Mouse (Mus musculus): Measurements from ENCODE around the gene Ier5.

Gene Ier5

GRCm38 (mm10) chr1:155052761-155053166 is 46.7 kb downstream of the Ier5 start:
- POLR2A ChIA-PET: interaction anchor here in 3 of 4 experiments (0.6 to 5.7 kb wide), 28 partner anchors 9 to 267 kb away, joined by 3 to 130 read pairs (median 5); partner anchors contain the start of genes Ier5 (in 3 of the 3) and Stx6 (in 1 of the 3)
- CTCF ChIA-PET: interaction anchor here (0.5 to 4.6 kb wide), 15 partner anchors 21 to 1533 kb away, joined by 3 to 30 read pairs (median 3); no protein-coding TSS in a partner anchor

GRCm38 (mm10) chr1:155052131-155052760 is 47.2 kb downstream of the Ier5 start:
- POLR2A ChIA-PET: interaction anchor here (0.6 to 5.7 kb wide), 41 partner anchors 8 to 267 kb away, joined by 3 to 130 read pairs (median 4); partner anchors contain the start of genes Ier5 (in 4 of the 4) and Stx6 (in 1 of the 4)
- CTCF ChIA-PET: interaction anchor here (0.6 to 4.6 kb wide), 21 partner anchors 9 to 958 kb away, joined by 3 to 30 read pairs (median 3); no protein-coding TSS in a partner anchor

GRCm38 (mm10) chr1:155051701-155052127 is 47.7 kb downstream of the Ier5 start:
- CTCF ChIA-PET: interaction anchor here (0.6 to 4.6 kb wide), 15 partner anchors 9 to 486 kb away, joined by 3 to 30 read pairs (median 4); no protein-coding TSS in a partner anchor
- POLR2A ChIA-PET: interaction anchor here (0.9 to 5.7 kb wide), 29 partner anchors 8 to 211 kb away, joined by 3 to 130 read pairs (median 5); partner anchors contain the start of genes Ier5 (in 4 of the 4) and Stx6 (in 1 of the 4)

GRCm38 (mm10) chr1:155050897-155051592 is 48.4 kb downstream of the Ier5 start:
- ChIA-PET POLR2A (interaction anchor here (0.5 to 5.7 kb wide), 36 partner anchors 8 to 1439 kb away, joined by 3 to 130 read pairs (median 4); partner anchors contain the start of gene Ier5 (in 4 of the 4)), CTCF (interaction anchor here (0.6 to 4.6 kb wide), 13 partner anchors 12 to 230 kb away, joined by 3 to 30 read pairs (median 4); no protein-coding TSS in a partner anchor)

- ChIA-PET CTCF (interaction anchor here (0.6 to 4.6 kb wide), 11 partner anchors 22 to 231 kb away, joined by 3 to 30 read pairs (median 6); partner anchors contain the start of gene Ier5 (in 1 of the 4)), POLR2A (interaction anchor here (0.6 to 5.7 kb wide), 35 partner anchors 8 to 831 kb away, joined by 3 to 130 read pairs (median 4); partner anchors contain the start of gene Ier5 (in 3 of the 4))
Measured at GRCm38 (mm10) chr1:155050174-155050573, 49.3 kb downstream of the Ier5 start.

DNA sequence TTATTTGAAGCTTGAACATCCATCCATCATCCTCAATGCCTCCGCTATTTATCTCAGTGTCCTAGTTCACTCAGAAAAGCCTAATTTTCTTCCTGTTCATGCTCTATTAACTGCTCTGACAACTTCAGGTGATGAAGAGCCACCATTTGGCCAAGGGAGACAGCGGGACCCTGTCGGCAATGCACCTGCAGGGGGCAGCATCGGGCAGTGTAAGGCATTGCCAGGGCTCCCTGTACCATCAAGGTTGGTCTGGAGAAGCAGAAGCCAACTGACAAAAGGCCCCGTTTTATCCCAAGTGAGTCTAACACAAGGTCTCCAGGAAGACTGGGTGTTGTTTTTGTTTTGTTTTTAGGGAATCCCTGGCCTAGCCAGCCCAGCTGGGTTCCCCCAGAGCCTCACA is 50.5 kb downstream of the Ier5 start:
- ChIA-PET CTCF (interaction anchor here in 3 of 4 experiments (0.8 to 4.6 kb wide), 6 partner anchors 82 to 249 kb away, joined by 3 to 30 read pairs (median 8); no protein-coding TSS in a partner anchor), POLR2A (interaction anchor here in 2 of 4 experiments (1.2 to 5.7 kb wide), 4 partner anchors 9 to 168 kb away, joined by 3 to 130 read pairs (median 37); partner anchors contain the start of gene Ier5 (in 2 of the 2))
